Mouse (Mus musculus): Measurements from ENCODE around the gene Tspo. TPM values are rescaled to one million over a fixed set of nuclear protein-coding genes. Genes with fewer than 3 reads are reported as not detected.

The Tspo gene
- total RNA-seq, 2 experiments from 2014 or later: 81.5 to 89.5 TPM

- peak; percentile 75 to 88 for DNase-seq
- intact Hi-C loops (cut with DNase I): no loop called here
These were observed 43.9 kb downstream of the Tspo start for GRCm38 (mm10) chr15:83607115-83607802.

DNA sequence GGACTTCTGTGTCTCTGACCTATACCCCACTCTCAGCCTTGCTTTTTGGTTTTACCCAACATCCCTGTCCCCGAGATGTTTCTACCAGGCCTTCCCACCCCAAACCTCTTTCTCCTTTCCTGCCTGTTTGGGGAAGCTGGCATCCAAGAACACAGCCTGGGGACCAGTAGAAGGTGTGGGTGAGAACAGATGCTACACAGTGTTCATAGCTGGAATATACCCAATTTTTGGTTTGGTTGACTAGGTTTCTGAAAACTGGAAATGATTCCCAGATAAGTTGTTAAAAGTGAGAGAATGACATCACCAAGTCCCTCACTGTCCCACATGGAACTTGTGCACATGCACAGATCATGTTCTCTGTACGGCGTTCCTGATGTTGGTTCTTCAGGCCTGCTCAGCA lies 51.9 kb downstream of the Tspo start:
- intact Hi-C loops (cut with DNase I): no loop called here

More for the DNA sequence above, 51.9 kb downstream of the Tspo start:
- no peak for DNase-seq

Small RNA genes within 50 kb of the gene (microRNA-seq; reads per million reads assigned to microRNA genes)
- 0 reads per million in 2 experiments for gene Gm24575

Other genes starting within 250 kb of the Tspo start
- gene Arfgap3, start 213.3 kb upstream of the Tspo start, total RNA-seq (2021): 10 to 100 TPM; 15.6 to 20.2 TPM
- gene Pacsin2, start 99.0 kb upstream of the Tspo start, total RNA-seq (2021): 100 to 1,000 TPM; 162 to 168 TPM
- gene Ttll1, start 52.7 kb upstream of the Tspo start, total RNA-seq (2021): 10 to 100 TPM; 36.9 to 37.0 TPM
- 10 to 100 TPM; 19.4 to 19.7 TPM for gene Bik, start 36.7 kb upstream of the Tspo start, total RNA-seq (2021)
- 10 to 100 TPM; 31.9 to 34.1 TPM for gene Mcat, start 195 bp downstream of the Tspo start, total RNA-seq (2021)
- 1 to 10 TPM; 6.4 to 9.0 TPM for gene Ttll12, start 31.6 kb downstream of the Tspo start, total RNA-seq (2021)
- 1 to 10 TPM; 4.3 to 5.6 TPM for gene Scube1, start 161.4 kb downstream of the Tspo start, total RNA-seq (2021)
- gene Mpped1, start 215.9 kb downstream of the Tspo start, total RNA-seq (2021): under 1 TPM in 1 of 2 experiments, not detected in 1; 0.14 TPM

Data from heart, postnatal 10 days (tissue).